Comparison of ENCODE assay signal across 17 mouse cellular contexts in genomic region chr9:30897169-30897568, GRCm38 (mm10). TPM values are rescaled to one million over a fixed set of nuclear protein-coding genes. Genes with fewer than 3 reads are reported as not detected.
DNase-seq lines count a peak whose midpoint lies in the region; ATAC-seq and TF ChIP-seq lines count a peak whose summit lies in the region.
"Had no signal": no experiment of that assay in that cellular context is flagged by ENCODE, and none has a peak within 500 bp of the region (broad histone marks: within the 10 kb centered on the region; RNA-seq: fewer than 3 reads in every experiment).

No protein-coding gene starts in this region.

- peaks cover 19% of the 10 kb centered on the region for H3K4me1 ChIP-seq in heart, embryonic 16.5 days (ENCODE audit: control insufficient read depth, insufficient read depth, low read length)
- H3K4me1 ChIP-seq in lung, embryonic 14.5 days (ENCODE audit: insufficient read depth) = no peaks in the 10 kb centered on the region
- H3K4me1 ChIP-seq in stomach, embryonic 16.5 days (ENCODE audit: control insufficient read depth, insufficient read depth, low read length) = peaks cover 12% of the 10 kb centered on the region
- H3K4me1 ChIP-seq in midbrain, embryonic 11.5 days (ENCODE audit: control insufficient read depth, insufficient read depth, low read length) = no peaks in the 10 kb centered on the region
- H3K4me1 ChIP-seq: embryonic facial prominence, embryonic 12.5 days; forebrain, embryonic 12.5 days; hindbrain, embryonic 10.5 days; intestine, embryonic 15.5 days; megakaryocyte, embryonic 14.5 days had no signal

- DNase-seq in adrenal gland, adult 8-10 months = peak; percentile 38
- DNase-seq in adrenal gland, postnatal 4 days (ENCODE audit: low spot score in 2 of 2) = no peak
- no peak for DNase-seq in heart, postnatal 4 days
- no peak for DNase-seq in lung, embryonic 14.5 days
- no peak for DNase-seq in lung, postnatal 4 days
- no peak for DNase-seq in midbrain, embryonic 11.5 days (ENCODE audit: low spot score, missing footprints)
- DNase-seq: liver had no signal

- no peak overlapping the region for H3K4me3 ChIP-seq in heart, embryonic 16.5 days (ENCODE audit: low read length)
- H3K4me3 ChIP-seq in lung, embryonic 14.5 days (ENCODE audit: low read depth, low read length) = no peak overlapping the region
- no peak overlapping the region for H3K4me3 ChIP-seq in stomach, embryonic 16.5 days (replicated peaks; ENCODE audit: low read length)
- no peak overlapping the region for H3K4me3 ChIP-seq in midbrain, embryonic 11.5 days (ENCODE audit: low read depth, low read length)
- H3K4me3 ChIP-seq: embryonic facial prominence, embryonic 12.5 days; erythroblast, embryonic 14.5 days; forebrain, embryonic 12.5 days; hindbrain, embryonic 10.5 days; intestine, embryonic 15.5 days; megakaryocyte, embryonic 14.5 days; neural tube, embryonic 13.5 days had no signal

- no peak overlapping the region for H3K9ac ChIP-seq in heart, embryonic 16.5 days (ENCODE audit: low read length)
- no peak overlapping the region for H3K9ac ChIP-seq in lung, embryonic 14.5 days
- H3K9ac ChIP-seq in stomach, embryonic 16.5 days (ENCODE audit: low read length) = no peak overlapping the region
- H3K9ac ChIP-seq in midbrain, embryonic 11.5 days (ENCODE audit: low read length) = no peak overlapping the region
- H3K9ac ChIP-seq: embryonic facial prominence, embryonic 12.5 days; forebrain, embryonic 12.5 days; intestine, embryonic 15.5 days; neural tube, embryonic 13.5 days had no signal

- peak overlapping the region; percentile 92 for H3K27ac ChIP-seq in heart, embryonic 16.5 days (ENCODE audit: low read length)
- H3K27ac ChIP-seq in lung, embryonic 14.5 days (ENCODE audit: low read depth) = peak overlapping the region; percentile 38; the same call in 1 of the 2 replicates
- H3K27ac ChIP-seq in stomach, embryonic 16.5 days (ENCODE audit: low read length) = peak overlapping the region; percentile 4; the same call in 1 of the 2 replicates
- no peak overlapping the region for H3K27ac ChIP-seq in midbrain, embryonic 11.5 days (ENCODE audit: low read depth, low read length)
- H3K27ac ChIP-seq: embryonic facial prominence, embryonic 12.5 days; forebrain, embryonic 12.5 days; hindbrain, embryonic 10.5 days; intestine, embryonic 15.5 days; neural tube, embryonic 13.5 days had no signal

- peaks cover 9% of the 10 kb centered on the region; the same call in 1 of the 2 replicates for H3K36me3 ChIP-seq in heart, embryonic 16.5 days (ENCODE audit: control insufficient read depth, insufficient read depth)
- H3K36me3 ChIP-seq in lung, embryonic 14.5 days (ENCODE audit: insufficient read depth) = no peaks in the 10 kb centered on the region; the same call in 1 of the 2 replicates
- no peaks in the 10 kb centered on the region for H3K36me3 ChIP-seq in stomach, embryonic 16.5 days (ENCODE audit: control insufficient read depth, insufficient read depth, low read length)
- no peaks in the 10 kb centered on the region for H3K36me3 ChIP-seq in midbrain, embryonic 11.5 days (ENCODE audit: control insufficient read depth, insufficient read depth, low read length)
- H3K36me3 ChIP-seq: forebrain, embryonic 12.5 days; intestine, embryonic 15.5 days; neural tube, embryonic 13.5 days had no signal

- no peaks in the 10 kb centered on the region for H3K27me3 ChIP-seq in heart, embryonic 16.5 days (ENCODE audit: control insufficient read depth, insufficient read depth, low read length)
- no peaks in the 10 kb centered on the region for H3K27me3 ChIP-seq in lung, embryonic 14.5 days (ENCODE audit: insufficient read depth, low read length)
- no peaks in the 10 kb centered on the region for H3K27me3 ChIP-seq in stomach, embryonic 16.5 days (ENCODE audit: control insufficient read depth, insufficient read depth, low read length)
- no peaks in the 10 kb centered on the region for H3K27me3 ChIP-seq in midbrain, embryonic 11.5 days (ENCODE audit: control insufficient read depth, insufficient read depth, low read length)
- H3K27me3 ChIP-seq: embryonic facial prominence, embryonic 12.5 days; forebrain, embryonic 12.5 days; intestine, embryonic 15.5 days; megakaryocyte, embryonic 14.5 days; neural tube, embryonic 13.5 days had no signal

- no peak for TF ChIP-seq CTCF in lung, embryonic 14.5 days (IDR thresholded peaks at IDR 0.05; ENCODE audit: low read depth)

- H3K9me3 ChIP-seq in heart, embryonic 16.5 days (replicated peaks; ENCODE audit: control insufficient read depth, low read length) = no peaks in the 10 kb centered on the region
- H3K9me3 ChIP-seq in lung, embryonic 14.5 days (ENCODE audit: low read depth, low read length) = no peaks in the 10 kb centered on the region
- H3K9me3 ChIP-seq in stomach, embryonic 16.5 days (replicated peaks; ENCODE audit: control insufficient read depth, low read length) = no peaks in the 10 kb centered on the region
- H3K9me3 ChIP-seq in midbrain, embryonic 11.5 days (ENCODE audit: control insufficient read depth, low read length) = no peaks in the 10 kb centered on the region
- H3K9me3 ChIP-seq: embryonic facial prominence, embryonic 12.5 days; forebrain, embryonic 12.5 days; hindbrain, embryonic 10.5 days; intestine, embryonic 15.5 days; neural tube, embryonic 13.5 days had no signal

- 0 out of 2 replicates have a peak, but pooled peaks have one; percentile 9 for ATAC-seq in heart, embryonic 16.5 days (replicated peaks; ENCODE audit: extremely low read depth, insufficient read depth, low FRiP score)
- ATAC-seq in lung, embryonic 14.5 days (ENCODE audit: insufficient read depth) = no peak
- ATAC-seq in stomach, embryonic 16.5 days (ENCODE audit: insufficient read depth, low FRiP score) = no peak
- no peak for ATAC-seq in midbrain, embryonic 11.5 days (ENCODE audit: low FRiP score)
- ATAC-seq: CD4-positive, CD25-positive, alpha-beta regulatory T cell, adult 4 months had no signal

- WGBS in heart, embryonic 16.5 days = 70% methylated on average over 2 of the region's 2 CpGs
- 79% methylated on average over 2 of the region's 2 CpGs for WGBS in lung, embryonic 14.5 days
- WGBS in stomach, embryonic 16.5 days = 79% methylated on average over 2 of the region's 2 CpGs
- WGBS in midbrain, embryonic 11.5 days = 83% methylated on average over 2 of the region's 2 CpGs

- no peak overlapping the region for H3K4me2 ChIP-seq in heart, embryonic 16.5 days (ENCODE audit: low read depth, low read length)
- no peak overlapping the region for H3K4me2 ChIP-seq in lung, embryonic 14.5 days
- no peak overlapping the region for H3K4me2 ChIP-seq in stomach, embryonic 16.5 days (ENCODE audit: low read depth, low read length)
- no peak overlapping the region for H3K4me2 ChIP-seq in midbrain, embryonic 11.5 days
- H3K4me2 ChIP-seq: embryonic facial prominence, embryonic 12.5 days; forebrain, embryonic 12.5 days; intestine, embryonic 15.5 days; neural tube, embryonic 13.5 days had no signal

RNA-seq across cellular contexts. Expression of gene Adamts15, which starts 25.1 kb away (rescaled TPM):
- total RNA-seq in adrenal gland, adult 8-10 months (2022) = 1 to 10 TPM; 3.8 to 8.2 (median 5.1) TPM
- 1 to 10 TPM; 8.0 to 8.2 TPM for total RNA-seq in adrenal gland, postnatal 4 days (2021)
- 4.3 and 5.4 TPM in 2 replicates for polyA plus RNA-seq in heart, embryonic 16.5 days (2015; fragmentation: Nextera tagmentation; extraction: Ambion mirVana)
- total RNA-seq in heart, postnatal 4 days (2021) = 10 to 100 TPM; 11.5 to 15.2 TPM
- 6.2 and 6.4 TPM in 2 replicates for polyA plus RNA-seq in lung, embryonic 14.5 days (2014; fragmentation: Nextera tagmentation; extraction: Ambion mirVana)
- polyA plus RNA-seq in stomach, embryonic 16.5 days (2015; fragmentation: Nextera tagmentation; extraction: Ambion mirVana) = 9.1 and 10.2 TPM in 2 replicates
- 2.8 and 3.2 TPM in 2 replicates for polyA plus RNA-seq in midbrain, embryonic 11.5 days (2014; fragmentation: Nextera tagmentation; extraction: Ambion mirVana)
- polyA plus RNA-seq: CD4-positive, CD25-positive, alpha-beta regulatory T cell, adult 4 months; erythroblast, embryonic 14.5 days had no signal

RNA-seq across cellular contexts. Expression of gene Adamts8, which starts 45.2 kb away (rescaled TPM):
- total RNA-seq in adrenal gland, adult 8-10 months (2022) = under 1 TPM; 0.12 to 0.91 (median 0.64) TPM
- 1 to 10 TPM in 1 of 2 experiments, under 1 TPM in 1; 0.95 to 1.7 TPM for total RNA-seq in adrenal gland, postnatal 4 days (2021)
- 10.0 and 12.7 TPM in 2 replicates for polyA plus RNA-seq in heart, embryonic 16.5 days (2015; fragmentation: Nextera tagmentation; extraction: Ambion mirVana)
- 10 to 100 TPM; 34.3 to 35.1 TPM for total RNA-seq in heart, postnatal 4 days (2021)
- polyA plus RNA-seq in lung, embryonic 14.5 days (2014; fragmentation: Nextera tagmentation; extraction: Ambion mirVana) = 2.0 and 3.1 TPM in 2 replicates
- 6.3 and 6.5 TPM in 2 replicates for polyA plus RNA-seq in stomach, embryonic 16.5 days (2015; fragmentation: Nextera tagmentation; extraction: Ambion mirVana)
- polyA plus RNA-seq in midbrain, embryonic 11.5 days (2014; fragmentation: Nextera tagmentation; extraction: Ambion mirVana) = 0.33 and 0.57 TPM in 2 replicates
- polyA plus RNA-seq: erythroblast, embryonic 14.5 days had no signal
